Mouse (Mus musculus): ENCODE results near the gene Abca9. TPM values are rescaled to one million over a fixed set of nuclear protein-coding genes. Genes with fewer than 3 reads are reported as not detected.
A peak's percentile ranks its signal among the peaks of the same experiment; 100 is the strongest.

Abca9 gene
- polyA plus RNA-seq, 1 experiment from 2014 or later = 1.5 TPM

- Histone ChIP-seq H3K9ac (ENCODE audit: low read depth, low read length) (no peak overlapping the region), H3K9me3 (replicated peaks; ENCODE audit: control insufficient read depth, low read length) (no peaks in the 10 kb centered on the region), H3K27me3 (ENCODE audit: control insufficient read depth, insufficient read depth, low read depth, low read length) (no peaks in the 10 kb centered on the region), H3K4me3 (ENCODE audit: low read depth, low read length) (no peak overlapping the region), H3K36me3 (ENCODE audit: control insufficient read depth, insufficient read depth) (no peaks in the 10 kb centered on the region), H3K27ac (ENCODE audit: low read length) (no peak overlapping the region), H3K4me2 (ENCODE audit: low read depth, low read length) (no peak overlapping the region), H3K4me1 (ENCODE audit: control insufficient read depth, low read depth, low read length) (no peaks in the 10 kb centered on the region)
- no peak for ATAC-seq (ENCODE audit: low read depth)
- 61% methylated on average over 6 of the region's 6 CpGs for WGBS (ENCODE audit: insufficient replicate concordance)
Measured at GRCm38 (mm10) chr11:110157059-110157458, 10.9 kb downstream of the Abca9 start.

GRCm38 (mm10) chr11:110155985-110156384, 12.0 kb downstream of the Abca9 start:
- 86% methylated on average over 11 of the region's 11 CpGs for WGBS (ENCODE audit: insufficient replicate concordance)
- no peak for ATAC-seq (ENCODE audit: low read depth)

GRCm38 (mm10) chr11:110147640-110148039, 20.4 kb downstream of the Abca9 start:
- WGBS (ENCODE audit: insufficient replicate concordance) = 64% methylated on average over 5 of the region's 5 CpGs
- Histone ChIP-seq H3K9ac (ENCODE audit: low read depth, low read length) (no peak overlapping the region), H3K4me2 (ENCODE audit: low read depth, low read length) (no peak overlapping the region)

More at GRCm38 (mm10) chr11:110155985-110156384, 12.0 kb downstream of the Abca9 start:
- no peak overlapping the region for H3K27ac ChIP-seq (ENCODE audit: low read length)
- no peaks in the 10 kb centered on the region for H3K4me1 ChIP-seq (ENCODE audit: control insufficient read depth, low read depth, low read length)
- H3K9ac ChIP-seq (ENCODE audit: low read depth, low read length) = no peak overlapping the region
- H3K27me3 ChIP-seq (ENCODE audit: control insufficient read depth, insufficient read depth, low read depth, low read length) = no peaks in the 10 kb centered on the region
- H3K36me3 ChIP-seq (ENCODE audit: control insufficient read depth, insufficient read depth) = no peaks in the 10 kb centered on the region
- H3K4me2 ChIP-seq (ENCODE audit: low read depth, low read length) = no peak overlapping the region
- no peaks in the 10 kb centered on the region for H3K9me3 ChIP-seq (replicated peaks; ENCODE audit: control insufficient read depth, low read length)
- no peak overlapping the region for H3K4me3 ChIP-seq (ENCODE audit: low read depth, low read length)

GRCm38 (mm10) chr11:110145421-110145820, 22.6 kb downstream of the Abca9 start:
- Histone ChIP-seq H3K4me2 (ENCODE audit: low read depth, low read length) (peak overlapping the region; percentile 32; the same call in 1 of the 2 replicates), H3K4me1 (ENCODE audit: control insufficient read depth, low read depth, low read length) (no peaks in the 10 kb centered on the region), H3K27me3 (ENCODE audit: control insufficient read depth, insufficient read depth, low read depth, low read length) (no peaks in the 10 kb centered on the region), H3K27ac (ENCODE audit: low read length) (no peak overlapping the region; the same call in 1 of the 2 replicates), H3K36me3 (ENCODE audit: control insufficient read depth, insufficient read depth) (no peaks in the 10 kb centered on the region), H3K9ac (ENCODE audit: low read depth, low read length) (no peak overlapping the region), H3K4me3 (ENCODE audit: low read depth, low read length) (no peak overlapping the region), H3K9me3 (replicated peaks; ENCODE audit: control insufficient read depth, low read length) (no peaks in the 10 kb centered on the region)
- ATAC-seq (ENCODE audit: low read depth) = peak; percentile 64
- WGBS (ENCODE audit: insufficient replicate concordance) = 61% methylated on average over 11 of the region's 11 CpGs

More at GRCm38 (mm10) chr11:110147640-110148039, 20.4 kb downstream of the Abca9 start:
- no peaks in the 10 kb centered on the region for H3K27me3 ChIP-seq (ENCODE audit: control insufficient read depth, insufficient read depth, low read depth, low read length)
- no peak for ATAC-seq (ENCODE audit: low read depth)
- no peak overlapping the region for H3K27ac ChIP-seq (ENCODE audit: low read length)
- no peak overlapping the region for H3K4me3 ChIP-seq (ENCODE audit: low read depth, low read length)
- no peaks in the 10 kb centered on the region for H3K4me1 ChIP-seq (ENCODE audit: control insufficient read depth, low read depth, low read length)
- H3K36me3 ChIP-seq (ENCODE audit: control insufficient read depth, insufficient read depth) = no peaks in the 10 kb centered on the region
- H3K9me3 ChIP-seq (replicated peaks; ENCODE audit: control insufficient read depth, low read length) = no peaks in the 10 kb centered on the region

GRCm38 (mm10) chr11:110130760-110131159, 37.2 kb downstream of the Abca9 start:
- H3K4me1 ChIP-seq (ENCODE audit: control insufficient read depth, low read depth, low read length) = no peaks in the 10 kb centered on the region; the same call in 1 of the 2 replicates
- H3K9ac ChIP-seq (ENCODE audit: low read depth, low read length) = no peak overlapping the region
- ATAC-seq (ENCODE audit: low read depth) = peak; percentile 63
- no peak overlapping the region for H3K4me3 ChIP-seq (ENCODE audit: low read depth, low read length)
- no peak overlapping the region for H3K27ac ChIP-seq (ENCODE audit: low read length)
- H3K36me3 ChIP-seq (ENCODE audit: control insufficient read depth, insufficient read depth) = no peaks in the 10 kb centered on the region
- H3K9me3 ChIP-seq (replicated peaks; ENCODE audit: control insufficient read depth, low read length) = no peaks in the 10 kb centered on the region
- WGBS (ENCODE audit: insufficient replicate concordance) = 59% methylated on average over 5 of the region's 5 CpGs
- no peaks in the 10 kb centered on the region for H3K27me3 ChIP-seq (ENCODE audit: control insufficient read depth, insufficient read depth, low read depth, low read length)
- no peak overlapping the region for H3K4me2 ChIP-seq (ENCODE audit: low read depth, low read length)

- Histone ChIP-seq H3K36me3 (ENCODE audit: control insufficient read depth, insufficient read depth) (no peaks in the 10 kb centered on the region), H3K4me2 (ENCODE audit: low read depth, low read length) (no peak overlapping the region), H3K27me3 (ENCODE audit: control insufficient read depth, insufficient read depth, low read depth, low read length) (no peaks in the 10 kb centered on the region), H3K4me3 (ENCODE audit: low read depth, low read length) (no peak overlapping the region), H3K9ac (ENCODE audit: low read depth, low read length) (no peak overlapping the region), H3K4me1 (ENCODE audit: control insufficient read depth, low read depth, low read length) (no peaks in the 10 kb centered on the region), H3K9me3 (replicated peaks; ENCODE audit: control insufficient read depth, low read length) (no peaks in the 10 kb centered on the region), H3K27ac (ENCODE audit: low read length) (no peak overlapping the region)
- ATAC-seq (ENCODE audit: low read depth) = no peak
- WGBS (ENCODE audit: insufficient replicate concordance) = 47% methylated on average over 4 of the region's 4 CpGs
Measured at GRCm38 (mm10) chr11:110111137-110111536, 56.9 kb downstream of the Abca9 start.

GRCm38 (mm10) chr11:110101437-110101836, 66.6 kb downstream of the Abca9 start:
- WGBS (ENCODE audit: insufficient replicate concordance) = 49% methylated on average over 7 of the region's 7 CpGs
- H3K27ac ChIP-seq (ENCODE audit: low read length) = peak overlapping the region; percentile 1; the same call in 1 of the 2 replicates
- no peaks in the 10 kb centered on the region for H3K9me3 ChIP-seq (replicated peaks; ENCODE audit: control insufficient read depth, low read length)

GRCm38 (mm10) chr11:110098901-110099300, 69.1 kb downstream of the Abca9 start:
- Histone ChIP-seq H3K36me3 (ENCODE audit: control insufficient read depth, insufficient read depth) (no peaks in the 10 kb centered on the region), H3K4me1 (ENCODE audit: control insufficient read depth, low read depth, low read length) (no peaks in the 10 kb centered on the region), H3K9ac (ENCODE audit: low read depth, low read length) (no peak overlapping the region), H3K27ac (ENCODE audit: low read length) (no peak overlapping the region), H3K4me3 (ENCODE audit: low read depth, low read length) (no peak overlapping the region), H3K9me3 (replicated peaks; ENCODE audit: control insufficient read depth, low read length) (no peaks in the 10 kb centered on the region), H3K27me3 (ENCODE audit: control insufficient read depth, insufficient read depth, low read depth, low read length) (no peaks in the 10 kb centered on the region), H3K4me2 (ENCODE audit: low read depth, low read length) (no peak overlapping the region)
- 54% methylated on average over 4 of the region's 4 CpGs for WGBS (ENCODE audit: insufficient replicate concordance)
- no peak for ATAC-seq (ENCODE audit: low read depth)

More at GRCm38 (mm10) chr11:110101437-110101836, 66.6 kb downstream of the Abca9 start:
- Histone ChIP-seq H3K27me3 (ENCODE audit: control insufficient read depth, insufficient read depth, low read depth, low read length) (no peaks in the 10 kb centered on the region), H3K9ac (ENCODE audit: low read depth, low read length) (no peak overlapping the region), H3K4me1 (ENCODE audit: control insufficient read depth, low read depth, low read length) (no peaks in the 10 kb centered on the region), H3K36me3 (ENCODE audit: control insufficient read depth, insufficient read depth) (no peaks in the 10 kb centered on the region), H3K4me3 (ENCODE audit: low read depth, low read length) (no peak overlapping the region), H3K4me2 (ENCODE audit: low read depth, low read length) (peak overlapping the region; percentile 11; the same call in 1 of the 2 replicates)
- ATAC-seq (ENCODE audit: low read depth) = peak; percentile 76

- 0 out of 2 replicates have a peak overlapping the region, but pooled peaks have one; percentile 29 for H3K27ac ChIP-seq (ENCODE audit: low read length)
- no peaks in the 10 kb centered on the region for H3K9me3 ChIP-seq (replicated peaks; ENCODE audit: control insufficient read depth, low read length)
- H3K27me3 ChIP-seq (ENCODE audit: control insufficient read depth, insufficient read depth, low read depth, low read length) = no peaks in the 10 kb centered on the region
- no peak overlapping the region for H3K9ac ChIP-seq (ENCODE audit: low read depth, low read length)
- no peaks in the 10 kb centered on the region for H3K36me3 ChIP-seq (ENCODE audit: control insufficient read depth, insufficient read depth)
- ATAC-seq (ENCODE audit: low read depth) = no peak
- no peak overlapping the region for H3K4me2 ChIP-seq (ENCODE audit: low read depth, low read length)
- WGBS (ENCODE audit: insufficient replicate concordance) = 44% methylated on average over 6 of the region's 6 CpGs
- H3K4me3 ChIP-seq (ENCODE audit: low read depth, low read length) = no peak overlapping the region
- H3K4me1 ChIP-seq (ENCODE audit: control insufficient read depth, low read depth, low read length) = no peaks in the 10 kb centered on the region
Measured at GRCm38 (mm10) chr11:110097465-110097864, 70.5 kb downstream of the Abca9 start.
